Mouse (Mus musculus) megakaryocyte, embryonic 14.5 days (primary cell): ENCODE data around the gene Ms4a4d.

Experiments used
- FLI1 ChIP-seq: IDR thresholded peaks from 2 replicates; pipeline ENCODE4 v1.6.1; 2012; ENCODE audit warnings: low read length, inconsistent platforms, mixed read lengths
- GATA1 ChIP-seq: IDR thresholded peaks from 3 replicates; pipeline ENCODE4 v1.6.1; 2012; ENCODE audit warnings: mixed read lengths, low read length, inconsistent platforms, borderline replicate concordance

DNA sequence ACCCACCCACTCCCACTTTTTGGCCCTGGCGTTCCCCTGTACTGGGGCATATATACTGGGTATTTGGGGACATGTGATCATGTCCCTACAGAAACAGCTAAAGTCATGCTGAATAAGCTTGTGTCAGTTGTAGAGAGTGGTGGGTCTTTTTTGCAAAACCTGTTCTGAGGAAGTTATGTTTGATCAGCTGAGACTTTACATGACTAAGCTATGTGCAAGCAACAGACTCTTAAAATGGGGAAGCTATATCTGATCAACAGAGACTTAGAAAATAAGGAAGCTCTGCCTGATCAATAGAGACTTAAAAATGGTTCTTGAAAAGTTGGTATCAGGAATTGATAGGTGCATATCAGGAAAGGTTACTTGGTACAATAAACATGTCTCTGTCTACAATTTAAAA, 3.2 kb upstream of the Ms4a4d start:
- TF ChIP-seq FLI1 (no peak), GATA1 (no peak)
